ENCODE assay signal across 8 mouse cellular contexts in the genomic region with DNA sequence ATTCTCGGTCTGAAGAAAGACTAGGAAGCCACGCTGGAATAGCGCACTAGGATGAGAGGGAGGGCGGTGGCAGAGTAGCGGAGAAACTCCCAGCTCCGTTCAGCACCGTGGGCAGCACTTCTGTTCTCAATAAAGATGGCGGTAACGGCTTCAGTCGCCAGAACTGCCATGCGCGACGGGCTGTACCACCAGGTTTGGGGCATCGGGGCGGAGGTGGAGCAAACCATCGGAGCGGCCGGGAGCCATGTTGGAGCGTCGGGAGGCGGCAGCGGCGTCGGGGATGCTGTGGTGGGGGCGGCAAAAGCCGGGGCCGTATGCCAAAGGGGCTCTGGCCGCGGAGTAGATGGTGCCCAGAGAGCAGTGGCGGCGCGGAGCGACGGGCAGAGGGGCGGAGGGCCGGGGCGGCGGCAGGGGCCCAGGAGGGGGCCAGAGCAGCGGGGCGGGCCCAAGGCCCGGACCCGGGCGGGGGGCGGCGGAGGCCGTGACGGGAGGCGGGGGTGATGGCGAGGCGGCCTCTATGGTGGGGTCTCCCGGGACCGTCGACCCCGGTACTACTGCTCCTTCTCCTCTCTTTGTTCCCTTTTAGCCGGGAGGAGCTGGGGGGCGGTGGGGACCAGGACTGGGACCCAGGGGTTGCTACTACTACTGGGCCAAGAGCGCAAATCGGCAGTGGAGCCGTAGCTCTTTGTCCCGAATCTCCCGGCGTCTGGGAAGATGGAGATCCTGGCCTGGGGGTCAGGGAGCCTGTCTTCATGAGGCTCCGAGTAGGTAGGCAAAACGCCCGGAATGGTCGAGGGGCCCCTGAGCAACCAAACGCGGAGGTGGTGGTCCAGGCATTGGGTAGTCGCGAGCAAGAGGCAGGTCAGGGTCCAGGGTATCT. TPM values are rescaled to one million over a fixed set of nuclear protein-coding genes. Genes with fewer than 3 reads are reported as not detected.
DNase-seq lines count a peak whose midpoint lies in the region; ATAC-seq lines count a peak whose summit lies in the region.

A gene (plus strand): TSS at position 501 of the 880 bp plus-strand sequence.

- H3K27ac ChIP-seq in heart, embryonic 16.5 days (ENCODE audit: low read length) = no peak within 1 kb of the TSS
- H3K27ac ChIP-seq in stomach, embryonic 14.5 days (ENCODE audit: low read length) = no peak within 1 kb of the TSS

- DNase-seq in R1 (ENCODE audit: low read depth, low spot score) = peak; percentile 97
- DNase-seq in left cerebral cortex, adult 11 months (ENCODE audit: low spot score) = peak; percentile 80
- DNase-seq in mesoderm, embryonic 11.5 days (ENCODE audit: low read depth, low spot score) = peak; percentile 91

- peaks cover 17% of the 10 kb centered on the region for H3K4me1 ChIP-seq in erythroblast, embryonic 14.5 days (ENCODE audit: control insufficient read depth)
- H3K4me1 ChIP-seq in heart, embryonic 16.5 days (ENCODE audit: control insufficient read depth, insufficient read depth, low read length) = peaks cover 11% of the 10 kb centered on the region
- no peaks in the 10 kb centered on the region for H3K4me1 ChIP-seq in stomach, embryonic 14.5 days (ENCODE audit: control insufficient read depth, insufficient read depth, low read length)

- peak within 1 kb of the TSS; percentile 91 for H3K4me2 ChIP-seq in heart, embryonic 16.5 days (ENCODE audit: low read depth, low read length)
- peak within 1 kb of the TSS; percentile 69 for H3K4me2 ChIP-seq in stomach, embryonic 14.5 days (replicated peaks; ENCODE audit: low read depth, low read length)

- H3K9me3 ChIP-seq in erythroblast, embryonic 14.5 days (ENCODE audit: control insufficient read depth, low read length) = peaks cover 22% of the 10 kb centered on the region
- H3K9me3 ChIP-seq in heart, embryonic 16.5 days (replicated peaks; ENCODE audit: control insufficient read depth, low read length) = no peaks in the 10 kb centered on the region
- no peaks in the 10 kb centered on the region for H3K9me3 ChIP-seq in stomach, embryonic 14.5 days (ENCODE audit: control insufficient read depth, low read depth, low read length)

- WGBS in heart, embryonic 16.5 days = 2% methylated on average over 56 of the region's 70 CpGs
- WGBS in stomach, embryonic 14.5 days = 3% methylated on average over 62 of the region's 70 CpGs

- no peak within 1 kb of the TSS for H3K9ac ChIP-seq in heart, embryonic 16.5 days (ENCODE audit: low read length)
- no peak within 1 kb of the TSS for H3K9ac ChIP-seq in stomach, embryonic 14.5 days (replicated peaks; ENCODE audit: low read depth, low read length)

- peaks cover 96% of the 10 kb centered on the region for H3K27me3 ChIP-seq in erythroblast, embryonic 14.5 days (ENCODE audit: control insufficient read depth)
- peaks cover 80% of the 10 kb centered on the region for H3K27me3 ChIP-seq in heart, embryonic 16.5 days (ENCODE audit: control insufficient read depth, insufficient read depth, low read length)
- peaks cover 54% of the 10 kb centered on the region for H3K27me3 ChIP-seq in stomach, embryonic 14.5 days (ENCODE audit: control insufficient read depth, insufficient read depth, low read length)

- H3K4me3 ChIP-seq in erythroblast, embryonic 14.5 days (replicated peaks) = peak within 1 kb of the TSS; percentile 25
- H3K4me3 ChIP-seq in heart, embryonic 16.5 days (ENCODE audit: low read length) = peak within 1 kb of the TSS; percentile 53
- H3K4me3 ChIP-seq in stomach, embryonic 14.5 days (ENCODE audit: low read depth, low read length) = peak within 1 kb of the TSS; percentile 31

- no peaks in the 10 kb centered on the region for H3K36me3 ChIP-seq in erythroblast, embryonic 14.5 days (ENCODE audit: control insufficient read depth)
- H3K36me3 ChIP-seq in heart, embryonic 16.5 days (ENCODE audit: control insufficient read depth, insufficient read depth) = no peaks in the 10 kb centered on the region
- no peaks in the 10 kb centered on the region for H3K36me3 ChIP-seq in stomach, embryonic 14.5 days (ENCODE audit: control insufficient read depth, insufficient read depth, low read length)

- ATAC-seq in erythroblast, adult 5-6 weeks (replicated peaks; ENCODE audit: low FRiP score, poor library complexity, severe bottlenecking) = no peak
- peak; percentile 63 for ATAC-seq in common myeloid progenitor, adult 5-6 weeks (replicated peaks; ENCODE audit: low read depth, poor library complexity, severe bottlenecking)
- ATAC-seq in heart, embryonic 16.5 days (replicated peaks; ENCODE audit: extremely low read depth, insufficient read depth, low FRiP score) = peak; percentile 49; the same call in 1 of the 2 replicates
- peak; percentile 43; the same call in 1 of the 2 replicates for ATAC-seq in stomach, embryonic 14.5 days (ENCODE audit: insufficient number of reproducible peaks, insufficient read depth, low FRiP score, low read depth)

RNA-seq across cellular contexts. Expression of the gene that starts here (rescaled TPM):
- 0.01 TPM in 2 replicates for polyA plus RNA-seq in erythroblast, embryonic 14.5 days (2012)
- 1.9 and 5.0 TPM in 2 replicates for total RNA-seq in erythroblast, adult 5-6 weeks (2015; ENCODE audit: low replicate concordance)
- 0.09 and 1.8 TPM in 2 replicates for total RNA-seq in erythroblast, adult 5-6 weeks (2017; ENCODE audit: low replicate concordance)
- 0.10 and 0.23 TPM in 2 replicates for total RNA-seq in common myeloid progenitor, adult 5-6 weeks (2017)
- polyA plus RNA-seq in heart, embryonic 16.5 days (2015; fragmentation: Nextera tagmentation; extraction: Ambion mirVana) = 0.05 and 0.13 TPM in 2 replicates
- polyA plus RNA-seq in stomach, embryonic 14.5 days (2014; fragmentation: Nextera tagmentation; extraction: Ambion mirVana) = 1.3 and 1.8 TPM in 2 replicates

Comparison
In these comparisons a context has a peak if more than half of its experiments do, and no peak if none do; other contexts are left out.
1. Peak in ATAC-seq in common myeloid progenitor, adult 5-6 weeks; RNA of the gene not detected or under 1 TPM.
2. Peak in ATAC-seq, H3K4me3 ChIP-seq and H3K4me2 ChIP-seq in heart, embryonic 16.5 days; RNA of the gene not detected or under 1 TPM.